Mouse (Mus musculus) heart, postnatal 0 days (tissue): ENCODE results near the gene Krt77.

ENCODE experiments used
- CTCF ChIP-seq: IDR thresholded peaks from 2 replicates; pipeline ENCODE4 v1.5.1; 2016; ENCODE audit warnings: antibody characterized with exemption, control low read depth, low read depth
- EP300 ChIP-seq: IDR thresholded peaks from 2 replicates; pipeline ENCODE4 v1.6.1; 2016; ENCODE audit warnings: antibody characterized with exemption, low read depth

- no peak for TF ChIP-seq CTCF
- no peak for TF ChIP-seq EP300
These were observed 35.3 kb upstream of the Krt77 start for GRCm38 (mm10) chr15:101904849-101905248.
